Mouse (Mus musculus) MEL (cell line): ENCODE data around the gene Cfap54.

Experiments
- CHD1 ChIP-seq: IDR thresholded peaks from 2 replicates; pipeline ENCODE4 v1.6.1; 2012; ENCODE audit warnings: low read depth, mild to moderate bottlenecking, inconsistent platforms, low read length, improper control_type of control experiment
- CTCF ChIP-seq, 3 experiments: IDR thresholded peaks in 2 of 3; conservative IDR thresholded peaks in 1 of 3; 2 replicates each; pipeline ENCODE4 v1.5.1; 2011 to 2012; ENCODE audit warnings: low read length in 3 of 3, low read depth in 2 of 3, mild to moderate bottlenecking in 2 of 3, improper control_type of control experiment in 1 of 3, inconsistent platforms in 1 of 3, mixed read lengths in 1 of 3, moderate library complexity in 1 of 3; ENCODE audit not compliant: control insufficient read depth in 1 of 3, insufficient read depth in 1 of 3, poor library complexity in 1 of 3, severe bottlenecking in 1 of 3
- EP300 ChIP-seq, 2 experiments: IDR thresholded peaks; 2 replicates each; pipeline ENCODE4 v1.6.1; 2011; ENCODE audit warnings: improper control_type of control experiment in 2 of 2, low read length in 2 of 2, low read depth in 1 of 2, mild to moderate bottlenecking in 1 of 2
- GATA1 ChIP-seq: IDR thresholded peaks from 2 replicates; pipeline ENCODE4 v1.6.1; 2011; ENCODE audit warnings: low read depth, low read length, improper control_type of control experiment

DNA sequence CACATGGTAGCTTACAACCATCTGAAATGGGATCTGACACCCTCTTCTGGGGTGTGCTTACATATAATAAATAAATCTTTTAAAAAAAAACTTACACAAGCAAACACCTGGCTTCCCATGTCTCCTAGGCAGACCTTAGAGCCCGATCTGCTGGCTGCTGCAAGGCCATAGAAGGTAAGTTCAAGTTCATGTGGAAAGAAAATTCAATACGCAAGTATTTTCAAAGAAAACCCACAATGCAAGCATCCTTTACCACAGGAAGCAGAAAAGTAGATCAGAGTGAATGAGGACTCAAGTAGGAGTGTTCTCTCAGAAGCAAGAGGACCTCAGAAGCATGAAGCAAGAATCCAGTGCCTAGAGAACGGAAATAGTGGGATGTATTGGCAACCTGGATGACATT lies 39.6 kb downstream of the Cfap54 start:
- TF ChIP-seq CTCF (IDR thresholded peaks at IDR 0.05 in 2 of 3, conservative IDR thresholded peaks at IDR 0.05 in 1 of 3; ENCODE audit: control insufficient read depth in 1 of 3, insufficient read depth in 1 of 3, low read depth in 2 of 3, low read length in 3 of 3, poor library complexity in 1 of 3, severe bottlenecking in 1 of 3): no peak
- TF ChIP-seq CHD1: no peak
- TF ChIP-seq GATA1: no peak
- no peak for TF ChIP-seq EP300 (IDR thresholded peaks at IDR 0.05; ENCODE audit: low read depth in 1 of 2, low read length in 2 of 2)
